Mouse (Mus musculus): ENCODE results near the gene Gm20937. TPM values are rescaled to one million over a fixed set of nuclear protein-coding genes. Genes with fewer than 3 reads are reported as not detected.
"Not testable (repeated sequence)": the region's sequence is repeated elsewhere in the genome, so short reads cannot be mapped to it uniquely, and the experiment has no call there.

Gene Gm20937
- not detected in 2 replicates for polyA plus RNA-seq (2015; fragmentation: Nextera tagmentation; extraction: Ambion mirVana)

DNA sequence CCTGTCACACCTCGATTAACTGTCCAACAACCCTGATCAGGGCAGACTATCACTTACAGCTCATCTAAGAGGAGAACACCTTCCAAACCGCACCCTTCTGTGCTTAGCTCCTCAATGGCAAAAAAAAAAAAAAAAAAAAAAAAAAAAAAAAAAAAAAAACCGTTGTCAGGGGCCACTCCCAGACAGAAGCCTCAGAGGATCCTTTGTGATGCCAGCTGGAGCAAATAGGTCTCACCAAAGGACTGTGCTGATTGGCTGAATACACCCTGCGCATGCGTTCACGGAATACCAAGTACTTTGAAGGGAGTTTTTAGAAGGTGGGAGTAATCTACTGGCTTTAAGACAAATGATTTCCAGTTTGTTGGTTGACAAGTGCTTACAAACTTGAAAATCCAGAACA is at the start of gene Gm20937:
Gene Gm20937 (minus strand): TSS at position 101 of the 400 bp plus-strand sequence.
- no CpG with 5 or more reads among the region's 6 CpGs for WGBS
- not testable (repeated sequence) for ATAC-seq (ENCODE audit: extremely low read depth, insufficient number of reproducible peaks, low FRiP score, low TSS enrichment); H3K36me3 ChIP-seq; H3K9me3 ChIP-seq; H3K27me3 ChIP-seq (replicated peaks); H3K4me2 ChIP-seq; H3K4me1 ChIP-seq; H3K4me3 ChIP-seq; H3K9ac ChIP-seq; H3K27ac ChIP-seq (replicated peaks)

Other genes with a start within 250 kb of the Gm20937 start
- not detected in 2 replicates for gene Gm20816, start 243.1 kb upstream of the Gm20937 start, polyA plus RNA-seq (2015; fragmentation: Nextera tagmentation; extraction: Ambion mirVana)

Measured in heart, embryonic 13.5 days (tissue).